Mouse (Mus musculus) G1E (cell line): Measurements from ENCODE around the gene Acadm. TPM values are rescaled to one million over a fixed set of nuclear protein-coding genes. Genes with fewer than 3 reads are reported as not detected.
A peak's percentile ranks its signal among the peaks of the same experiment; 100 is the strongest.

Experiments
- ATAC-seq: 2 replicates; pipeline ENCODE4 v1.8.0; 2016; ENCODE audit warnings: mild to moderate bottlenecking; ENCODE audit not compliant: insufficient number of reproducible peaks, poor library complexity, low FRiP score, severe bottlenecking; ENCODE audit errors: extremely low read depth
- DNase-seq: peaks from one replicate; pipeline ENCODE4 v3.0.0; 2012; ENCODE audit warnings: low spot score
- H3K27me3 ChIP-seq: 2 replicates; pipeline ENCODE4 v1.6.1; 2012; ENCODE audit warnings: mild to moderate bottlenecking, low read length, inconsistent platforms; ENCODE audit not compliant: insufficient read depth
- H3K36me3 ChIP-seq: replicated peaks from 2 replicates; pipeline ENCODE3; 2012; ENCODE audit warnings: mild to moderate bottlenecking, inconsistent platforms
- H3K4me1 ChIP-seq: 2 replicates; pipeline ENCODE4 v1.6.1; 2012; ENCODE audit warnings: low read depth, low read length, inconsistent platforms, mixed read lengths; ENCODE audit not compliant: insufficient read depth
- H3K4me3 ChIP-seq: 2 replicates; pipeline ENCODE4 v1.5.1; 2012; ENCODE audit warnings: low read depth, mild to moderate bottlenecking, inconsistent platforms, low read length, moderate library complexity, mixed read lengths
- H3K9me3 ChIP-seq: replicated peaks from 2 replicates; pipeline ENCODE4 v1.6.1; 2012; ENCODE audit warnings: inconsistent platforms
- CTCF ChIP-seq: IDR thresholded peaks from 2 replicates; pipeline ENCODE4 v1.5.1; 2012; ENCODE audit warnings: low read depth, low read length, inconsistent platforms, mixed read lengths
- GATA1 ChIP-seq: IDR thresholded peaks from 2 replicates; pipeline ENCODE4 v1.6.1; 2012; ENCODE audit warnings: borderline replicate concordance, low read length, inconsistent platforms, mixed read lengths
- GATA2 ChIP-seq: IDR thresholded peaks from 2 replicates; pipeline ENCODE4 v1.6.1; 2012; ENCODE audit warnings: low read depth, low read length, inconsistent platforms, borderline replicate concordance
- POLR2AphosphoS5 ChIP-seq: IDR thresholded peaks from 2 replicates; pipeline ENCODE4 v1.6.1; 2012; ENCODE audit warnings: low read depth, low read length, inconsistent platforms; ENCODE audit not compliant: insufficient replicate concordance
- TAL1 ChIP-seq: conservative IDR thresholded peaks from 2 replicates; pipeline ENCODE4 v1.6.1; 2012; ENCODE audit warnings: low read depth, low read length, inconsistent platforms, mixed read lengths
- polyA plus RNA-seq: library from polyadenylated mRNA; stranded (reverse); fragments of >175 nt; gene quantifications from 2 replicates; pipeline ENCODE4 v1.2.3, GENCODE M21; 2012
- total RNA-seq, 2 experiments: library from RNA; stranded (forward) in 1 of 2; stranded (reverse) in 1 of 2; fragments of 200-1000 nt in 1 of 2; fragments of >200 nt in 1 of 2; fragmentation: Nextera tagmentation in 1 of 2; gene quantifications; 2 replicates each; pipeline ENCODE4 v1.2.3; 2014 to 2017

The Acadm gene
- total and polyA plus RNA-seq, 3 experiments = 8.3 to 260 (median 89.9) TPM

GRCm38 (mm10) chr3:153960884-153961283, 16.5 kb upstream of the Acadm start:
- H3K4me3 ChIP-seq = no peak overlapping the region
- TF ChIP-seq CTCF = no peak
- TF ChIP-seq GATA2 = no peak
- no peak for TF ChIP-seq POLR2AphosphoS5
- no peak for TF ChIP-seq TAL1
- no peak for TF ChIP-seq GATA1
- H3K4me1 ChIP-seq = peaks cover 32% of the 10 kb centered on the region
- H3K36me3 ChIP-seq = no peaks in the 10 kb centered on the region
- no peaks in the 10 kb centered on the region for H3K27me3 ChIP-seq
- DNase-seq = no peak
- H3K9me3 ChIP-seq = peaks cover 19% of the 10 kb centered on the region
- ATAC-seq = no peak

DNA sequence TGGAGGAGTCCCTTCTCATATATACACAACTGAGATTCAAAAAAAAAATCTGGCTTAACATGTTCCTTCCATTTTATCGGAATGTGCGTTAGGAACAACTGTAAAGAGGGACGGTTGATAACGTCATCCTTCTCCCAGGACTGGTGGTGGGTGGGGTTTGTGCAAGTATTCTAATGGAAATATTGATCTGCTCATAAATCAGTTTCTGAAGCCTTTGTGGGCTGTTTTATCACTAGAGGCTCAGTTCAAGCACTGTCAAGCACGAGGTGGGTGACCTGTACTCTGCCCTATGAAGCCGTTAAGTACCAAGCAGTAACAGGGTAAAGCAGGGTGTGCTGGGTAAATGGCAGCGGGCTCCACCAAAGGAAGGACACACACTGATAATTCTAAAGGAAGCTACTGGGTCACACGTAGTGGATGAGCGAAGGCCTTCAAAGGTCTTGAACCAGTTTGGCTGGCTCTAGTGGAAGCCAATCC, 15.3 kb upstream of the Acadm start:
- Histone ChIP-seq H3K4me1 (peaks cover 32% of the 10 kb centered on the region), H3K4me3 (no peak overlapping the region), H3K9me3 (peaks cover 19% of the 10 kb centered on the region), H3K36me3 (no peaks in the 10 kb centered on the region), H3K27me3 (no peaks in the 10 kb centered on the region)
- ATAC-seq (no peak), DNase-seq (no peak)
- TF ChIP-seq GATA2 = no peak

GRCm38 (mm10) chr3:153959035-153959730, 14.8 kb upstream of the Acadm start:
- no peaks in the 10 kb centered on the region for H3K27me3 ChIP-seq
- TF ChIP-seq CTCF (peak; percentile 73), POLR2AphosphoS5 (no peak)
- no peak for DNase-seq

GRCm38 (mm10) chr3:153957916-153958315, 13.5 kb upstream of the Acadm start:
- ATAC-seq = peak; percentile 35
- peaks cover 34% of the 10 kb centered on the region for H3K4me1 ChIP-seq

More at GRCm38 (mm10) chr3:153959035-153959730, 14.8 kb upstream of the Acadm start:
- no peak overlapping the region for H3K4me3 ChIP-seq
- H3K4me1 ChIP-seq = peaks cover 34% of the 10 kb centered on the region
- no peaks in the 10 kb centered on the region for H3K36me3 ChIP-seq
- H3K9me3 ChIP-seq = peaks cover 19% of the 10 kb centered on the region
- ATAC-seq = no peak

GRCm38 (mm10) chr3:153948176-153948575, 3.7 kb upstream of the Acadm start:
- H3K4me1 ChIP-seq = peaks cover 11% of the 10 kb centered on the region
- TF ChIP-seq POLR2AphosphoS5 (no peak), CTCF (no peak), GATA2 (no peak), GATA1 (no peak), TAL1 (no peak)
- no peak for ATAC-seq
- no peaks in the 10 kb centered on the region for H3K9me3 ChIP-seq
- H3K36me3 ChIP-seq = no peaks in the 10 kb centered on the region
- no peak for DNase-seq
- H3K27me3 ChIP-seq = peaks cover 3% of the 10 kb centered on the region; the same call in 1 of the 2 replicates
- H3K4me3 ChIP-seq = no peak overlapping the region

More at GRCm38 (mm10) chr3:153957916-153958315, 13.5 kb upstream of the Acadm start:
- H3K9me3 ChIP-seq = peaks cover 19% of the 10 kb centered on the region
- no peaks in the 10 kb centered on the region for H3K27me3 ChIP-seq
- H3K4me3 ChIP-seq = no peak overlapping the region
- no peaks in the 10 kb centered on the region for H3K36me3 ChIP-seq
- TF ChIP-seq TAL1 (no peak), GATA2 (no peak), GATA1 (no peak), POLR2AphosphoS5 (no peak), CTCF (no peak)
- no peak for DNase-seq

GRCm38 (mm10) chr3:153947271-153947670, 2.8 kb upstream of the Acadm start:
- peaks cover 18% of the 10 kb centered on the region for H3K4me1 ChIP-seq
- H3K36me3 ChIP-seq = no peaks in the 10 kb centered on the region
- TF ChIP-seq POLR2AphosphoS5 (no peak), TAL1 (no peak), GATA2 (no peak), GATA1 (no peak), CTCF (no peak)
- H3K9me3 ChIP-seq = no peaks in the 10 kb centered on the region
- H3K27me3 ChIP-seq = peaks cover 3% of the 10 kb centered on the region; the same call in 1 of the 2 replicates
- H3K4me3 ChIP-seq = no peak overlapping the region
- DNase-seq = no peak
- ATAC-seq = no peak

GRCm38 (mm10) chr3:153943901-153944334, 514 bp downstream of the Acadm start:
- Histone ChIP-seq H3K9me3 (no peaks in the 10 kb centered on the region), H3K4me1 (peaks cover 24% of the 10 kb centered on the region), H3K4me3 (peak overlapping the region; percentile 94), H3K36me3 (peaks cover 30% of the 10 kb centered on the region), H3K27me3 (no peaks in the 10 kb centered on the region)
- peak; percentile 15 for ATAC-seq
- peak; percentile 41 for DNase-seq
- TF ChIP-seq GATA2 (no peak), TAL1 (no peak), CTCF (no peak), POLR2AphosphoS5 (no peak), GATA1 (no peak)
